Mouse (Mus musculus): Measurements from ENCODE around the gene Skap2.

DNA sequence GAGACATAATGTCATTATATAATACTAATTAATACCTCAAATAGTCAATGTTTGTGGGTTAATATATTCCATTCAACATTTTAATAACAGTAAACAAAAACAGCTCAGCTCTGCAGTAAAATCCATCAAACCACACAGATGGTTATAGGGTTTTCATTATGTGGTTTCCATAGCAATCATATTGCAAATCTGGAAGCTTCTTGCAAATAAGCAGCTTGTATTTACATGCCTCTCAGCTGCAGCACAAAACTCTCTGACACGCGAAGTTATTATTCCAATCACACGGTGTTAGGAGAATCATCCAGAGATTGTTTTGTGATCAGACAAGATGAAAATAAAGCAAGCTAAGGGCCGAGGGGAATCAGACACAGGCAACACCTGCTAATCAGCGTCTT lies 129.5 kb downstream of the Skap2 start:
- TF ChIP-seq CTCF (IDR thresholded peaks at IDR 0.05) (no peak), EP300 (IDR thresholded peaks at IDR 0.05) (no peak)

Data from lung, postnatal 0 days (tissue).